Mouse (Mus musculus) liver, embryonic 11.5 days (tissue): Measurements from ENCODE around the gene Gsdma2. TPM values are rescaled to one million over a fixed set of nuclear protein-coding genes. Genes with fewer than 3 reads are reported as not detected.
"Not testable (repeated sequence)": the region's sequence is repeated elsewhere in the genome, so short reads cannot be mapped to it uniquely, and the experiment has no call there.

Experiments used
- ATAC-seq: fragments of 200-750 bp; cut with Nextera tagmentation; replicated peaks from 2 replicates; pipeline ENCODE4 v1.8.0; 2017; ENCODE audit warnings: moderate number of reproducible peaks, mild to moderate bottlenecking, moderate TSS enrichment, moderate library complexity; ENCODE audit not compliant: low FRiP score
- DNase-seq: peaks from one replicate; pipeline ENCODE4 v3.0.0-alpha.2; 2017; ENCODE audit warnings: low spot score
- H3K27ac ChIP-seq: fragments of 300-500 bp; sonication (generic); 2 replicates; pipeline ENCODE4 v1.5.1; 2014; ENCODE audit warnings: mild to moderate bottlenecking, low read depth, low read length, control low read depth
- H3K27me3 ChIP-seq: fragments of 300-500 bp; sonication (generic); replicated peaks from 2 replicates; pipeline ENCODE4 v1.6.1; 2014; ENCODE audit warnings: low read length, mixed read lengths; ENCODE audit not compliant: control insufficient read depth, insufficient read depth
- H3K36me3 ChIP-seq: fragments of 300-500 bp; sonication (generic); 2 replicates; pipeline ENCODE4 v1.6.1; 2014; ENCODE audit warnings: mild to moderate bottlenecking, low read length, moderate library complexity, mixed read lengths; ENCODE audit not compliant: control insufficient read depth, insufficient read depth
- H3K4me1 ChIP-seq: fragments of 300-500 bp; sonication (generic); replicated peaks from 2 replicates; pipeline ENCODE4 v1.6.1; 2014; ENCODE audit warnings: low read length, mixed read lengths; ENCODE audit not compliant: control insufficient read depth, insufficient read depth
- H3K4me2 ChIP-seq: fragments of 300-500 bp; sonication (generic); 2 replicates; pipeline ENCODE4 v1.6.1; 2014; ENCODE audit warnings: mild to moderate bottlenecking, control low read depth, moderate library complexity
- H3K4me3 ChIP-seq: fragments of 300-500 bp; sonication (generic); 2 replicates; pipeline ENCODE4 v1.5.1; 2014; ENCODE audit warnings: low read depth, low read length, control low read depth
- H3K9ac ChIP-seq: fragments of 300-500 bp; sonication (generic); 2 replicates; pipeline ENCODE4 v1.6.1; 2014; ENCODE audit warnings: low read depth, low read length, control low read depth
- H3K9me3 ChIP-seq: fragments of 300-500 bp; sonication (generic); 2 replicates; pipeline ENCODE4 v1.6.1; 2016; ENCODE audit warnings: low read length, inconsistent platforms, mixed read lengths; ENCODE audit not compliant: control insufficient read depth
- WGBS: fragments of 180-500 bp; shearing (Covaris S2); extraction: QIAGEN DNeasy Blood & Tissue Kit; methylation state at CpG from one replicate; pipeline ENCODE4 v1.1.7; 2014; 5-methylcytosine and 5-hydroxymethylcytosine counted together
- polyA plus RNA-seq: library from polyadenylated mRNA; unstranded; fragments of >200 nt; fragmentation: Nextera tagmentation; extraction: Ambion mirVana; gene quantifications from 2 replicates; pipeline ENCODE4 v1.2.1, GENCODE M21; 2014

Gsdma2 gene
- polyA plus RNA-seq, 1 experiment from 2014 or later, result not detected

DNA sequence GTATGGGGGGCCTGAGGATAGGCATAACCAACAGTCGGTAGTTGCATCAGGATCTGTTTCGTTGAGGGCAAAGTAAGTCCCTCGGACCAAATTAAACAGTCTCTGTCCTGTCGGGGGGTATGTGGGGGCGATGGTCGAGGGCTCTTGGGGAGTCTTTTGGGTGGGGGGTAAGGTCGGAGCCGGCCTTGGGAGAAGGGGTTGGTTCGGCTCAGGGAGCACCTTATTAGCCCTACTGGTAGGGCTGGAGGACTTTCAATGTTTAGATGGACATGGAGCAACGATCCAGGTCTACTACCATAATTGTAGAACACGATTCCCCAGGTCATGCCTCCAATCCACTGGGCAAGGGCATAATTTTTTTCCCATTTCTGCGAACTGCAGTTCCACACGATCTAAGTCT is 25.8 kb upstream of the Gsdma2 start:
- H3K27ac ChIP-seq, result no peak overlapping the region
- no peaks in the 10 kb centered on the region for H3K4me1 ChIP-seq
- H3K9ac ChIP-seq, result no peak overlapping the region
- H3K4me3 ChIP-seq, result no peak overlapping the region
- no peaks in the 10 kb centered on the region for H3K36me3 ChIP-seq
- 90% methylated on average over 13 of the region's 13 CpGs for WGBS
- no peaks in the 10 kb centered on the region for H3K27me3 ChIP-seq
- ATAC-seq (no peak), DNase-seq (no peak)
- no peak overlapping the region for H3K4me2 ChIP-seq
- H3K9me3 ChIP-seq, result peaks cover 4% of the 10 kb centered on the region; the same call in 1 of the 2 replicates

DNA sequence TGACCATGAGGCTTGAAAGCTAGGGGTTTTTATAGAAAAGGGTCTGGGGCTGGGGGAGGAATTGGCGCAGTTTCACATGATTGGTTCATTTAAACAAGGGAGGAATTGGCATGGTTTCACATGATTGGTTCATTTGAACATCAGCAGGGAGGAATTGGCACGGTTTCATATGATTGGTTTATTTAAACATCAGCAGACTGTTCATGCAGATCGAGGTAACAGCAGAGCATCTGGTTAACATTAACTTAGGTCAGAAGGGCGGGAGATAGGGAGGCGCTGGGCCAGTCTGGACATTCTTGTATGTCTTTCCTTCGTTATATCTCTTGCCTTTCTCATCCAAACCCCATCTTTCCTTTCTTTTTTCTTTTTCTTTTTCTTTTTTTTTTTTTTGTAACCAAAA is 22.6 kb upstream of the Gsdma2 start:
- H3K27ac ChIP-seq, H3K4me1 ChIP-seq, H3K27me3 ChIP-seq, H3K9ac ChIP-seq, DNase-seq, ATAC-seq, H3K4me2 ChIP-seq, H3K4me3 ChIP-seq, H3K36me3 ChIP-seq, H3K9me3 ChIP-seq: not testable (repeated sequence)
- 73% methylated on average over 6 of the region's 6 CpGs for WGBS

DNA sequence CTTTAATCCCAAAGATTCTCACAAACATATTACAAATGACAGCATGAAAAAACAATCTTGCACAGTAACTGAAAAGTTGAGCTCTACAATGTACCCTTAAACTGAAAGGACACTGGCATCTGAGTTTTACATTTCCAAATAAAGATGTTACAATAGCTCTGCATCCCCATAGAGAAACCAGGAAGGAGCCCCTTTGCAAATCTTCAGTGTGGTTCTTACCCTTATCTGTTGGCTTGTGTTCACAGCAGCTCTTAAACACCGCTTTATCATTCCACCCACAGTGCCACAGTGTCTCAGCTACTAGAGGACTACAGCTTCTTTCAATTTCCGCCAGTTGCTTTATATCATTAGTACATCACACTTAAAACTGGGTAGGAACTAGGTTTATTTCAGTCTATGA is 22.2 kb upstream of the Gsdma2 start:
- not testable (repeated sequence) for H3K36me3 ChIP-seq, H3K9me3 ChIP-seq, ATAC-seq, H3K4me3 ChIP-seq, H3K4me1 ChIP-seq, H3K27me3 ChIP-seq, H3K27ac ChIP-seq, DNase-seq, H3K9ac ChIP-seq, H3K4me2 ChIP-seq
- 82% methylated on average over 2 of the region's 2 CpGs for WGBS

DNA sequence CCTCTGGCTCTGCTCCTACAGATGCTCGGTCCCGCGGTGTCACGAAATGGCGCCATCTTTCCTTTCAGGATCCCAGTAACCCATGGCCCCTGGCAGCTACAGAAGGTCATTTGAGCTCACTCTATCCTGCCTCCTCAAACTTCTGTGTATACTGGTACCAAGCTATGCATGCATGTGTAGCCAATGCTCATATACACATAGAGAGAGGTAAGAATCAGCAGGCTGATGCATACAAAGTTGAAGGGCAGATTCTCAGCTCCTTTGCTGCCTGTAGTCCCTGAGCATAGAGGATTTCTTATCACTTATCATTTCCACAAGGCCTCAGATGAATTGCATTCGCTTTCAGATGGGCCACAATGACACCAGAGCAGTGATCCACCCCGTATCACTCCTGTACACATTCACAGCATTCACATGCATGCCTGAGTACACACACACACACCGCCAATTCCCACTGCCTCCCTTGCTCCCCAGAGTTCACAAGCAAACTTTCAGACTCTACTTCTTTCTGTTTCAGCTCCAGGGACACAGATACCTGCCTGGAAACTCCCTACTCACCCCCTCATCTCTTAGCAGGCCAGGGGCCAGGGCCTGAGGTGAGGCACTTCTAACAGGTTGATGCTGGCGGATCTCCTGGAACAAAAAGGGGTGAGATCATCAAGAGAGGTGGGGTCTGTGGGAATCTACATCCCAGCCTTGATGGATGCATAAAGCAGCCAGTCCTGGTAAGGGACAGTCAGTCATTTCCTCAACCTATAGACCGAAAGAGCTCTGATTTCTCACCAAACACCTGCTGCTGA is 20.7 kb upstream of the Gsdma2 start, which contains the start of the genes Gm12355 and Gsdma3:
Gene Gm12355, minus strand, starts transcription at position 51 of the 800 bp plus-strand sequence.
Gene Gsdma3, plus strand, starts transcription at position 750 of the 800 bp plus-strand sequence.
- Histone ChIP-seq H3K27me3 (no peaks in the 10 kb centered on the region), H3K4me2 (no peak within 1 kb of the TSS), H3K4me1 (no peaks in the 10 kb centered on the region), H3K27ac (no peak within 1 kb of the TSS), H3K36me3 (no peaks in the 10 kb centered on the region), H3K4me3 (no peak within 1 kb of the TSS), H3K9me3 (peaks cover 4% of the 10 kb centered on the region; the same call in 1 of the 2 replicates), H3K9ac (no peak within 1 kb of the TSS)
- DNase-seq (no peak), ATAC-seq (no peak)
- WGBS, result 86% methylated on average over 10 of the region's 10 CpGs

DNA sequence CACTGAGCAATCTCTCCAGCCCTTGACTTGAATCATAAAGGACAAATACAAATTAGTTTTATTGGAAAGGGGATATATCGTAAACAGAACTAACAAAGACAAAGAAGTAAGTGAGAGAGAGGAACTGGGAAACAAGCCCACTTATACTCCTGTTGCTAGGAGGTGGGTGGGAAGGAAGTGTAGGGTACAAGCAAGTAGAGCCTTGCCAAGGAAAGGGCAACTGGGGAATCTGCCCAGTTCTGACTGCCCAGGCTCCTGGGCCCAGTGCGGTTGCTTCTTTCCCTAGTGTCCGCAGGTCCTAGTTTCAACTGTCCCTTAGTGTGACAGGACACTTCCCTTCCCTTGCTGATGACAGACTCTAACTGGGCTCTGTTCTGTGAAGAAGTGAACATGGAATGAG is 17.9 kb upstream of the Gsdma2 start:
- Histone ChIP-seq H3K4me2 (no peak overlapping the region), H3K4me1 (no peaks in the 10 kb centered on the region), H3K27ac (no peak overlapping the region), H3K4me3 (no peak overlapping the region), H3K36me3 (no peaks in the 10 kb centered on the region), H3K27me3 (no peaks in the 10 kb centered on the region), H3K9me3 (peaks cover 2% of the 10 kb centered on the region; the same call in 1 of the 2 replicates), H3K9ac (no peak overlapping the region)
- ATAC-seq, result no peak
- no peak for DNase-seq
- WGBS, result 95% methylated on average over 3 of the region's 3 CpGs

DNA sequence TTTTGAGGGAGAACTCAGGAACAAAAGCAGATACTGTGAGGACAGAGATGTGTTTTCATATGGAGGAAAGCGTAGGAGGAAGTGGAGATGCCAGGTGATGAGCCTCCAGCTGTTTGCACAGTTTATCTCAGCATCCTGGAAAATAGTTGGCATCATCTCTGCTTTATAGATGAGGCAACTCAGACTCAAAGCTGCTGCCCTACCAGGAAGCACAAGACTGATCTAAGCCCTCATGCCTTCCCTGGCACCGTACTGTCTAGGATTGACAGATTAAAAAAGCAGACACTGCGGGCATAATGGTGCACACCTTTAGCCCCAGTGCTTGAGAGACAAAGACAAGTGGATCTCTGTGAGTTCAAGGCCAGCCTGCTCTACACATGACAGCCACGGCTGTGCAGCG is 15.9 kb upstream of the Gsdma2 start:
- WGBS, result 85% methylated on average over 5 of the region's 5 CpGs
- Histone ChIP-seq H3K4me2 (no peak overlapping the region), H3K4me3 (no peak overlapping the region), H3K4me1 (no peaks in the 10 kb centered on the region), H3K36me3 (no peaks in the 10 kb centered on the region), H3K27ac (no peak overlapping the region), H3K9me3 (no peaks in the 10 kb centered on the region), H3K9ac (no peak overlapping the region), H3K27me3 (no peaks in the 10 kb centered on the region)
- ATAC-seq (no peak), DNase-seq (no peak)

DNA sequence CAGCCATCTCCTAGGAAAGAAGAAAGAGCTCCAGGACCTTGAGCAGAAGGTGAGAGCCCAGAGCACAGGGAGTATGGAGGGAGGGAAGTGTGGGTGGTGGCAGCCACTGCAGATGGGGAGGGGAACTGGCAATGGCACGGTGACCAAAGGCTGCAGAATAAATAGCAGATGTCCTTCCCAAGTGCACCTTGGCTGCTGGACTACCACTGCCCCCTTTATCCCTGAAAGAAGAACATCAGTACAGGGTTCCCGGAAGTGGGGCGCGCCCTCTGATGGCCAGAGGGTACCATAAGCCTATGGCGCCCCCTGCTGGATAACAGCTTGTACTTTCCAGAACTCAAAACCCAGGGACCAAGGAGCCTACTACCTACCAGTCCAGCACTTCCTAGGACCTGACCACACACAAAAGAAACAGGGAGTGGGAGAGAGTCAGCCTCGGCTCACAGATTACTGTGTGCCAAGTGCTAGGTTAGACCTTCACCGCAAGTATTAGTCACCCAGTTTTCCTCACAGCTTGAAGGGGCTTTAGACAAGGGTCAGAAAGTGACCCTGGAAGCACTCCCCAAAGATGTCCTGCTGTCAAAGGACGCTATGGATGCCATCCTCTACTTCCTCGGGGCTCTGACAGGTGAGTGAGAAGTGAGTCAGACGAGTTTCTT is 11.1 kb upstream of the Gsdma2 start:
- not testable (repeated sequence) for H3K4me1 ChIP-seq, H3K36me3 ChIP-seq, H3K4me2 ChIP-seq, ATAC-seq, H3K27ac ChIP-seq, H3K27me3 ChIP-seq, DNase-seq, H3K4me3 ChIP-seq, H3K9me3 ChIP-seq, H3K9ac ChIP-seq
- WGBS, result 27% methylated on average over 10 of the region's 10 CpGs

DNA sequence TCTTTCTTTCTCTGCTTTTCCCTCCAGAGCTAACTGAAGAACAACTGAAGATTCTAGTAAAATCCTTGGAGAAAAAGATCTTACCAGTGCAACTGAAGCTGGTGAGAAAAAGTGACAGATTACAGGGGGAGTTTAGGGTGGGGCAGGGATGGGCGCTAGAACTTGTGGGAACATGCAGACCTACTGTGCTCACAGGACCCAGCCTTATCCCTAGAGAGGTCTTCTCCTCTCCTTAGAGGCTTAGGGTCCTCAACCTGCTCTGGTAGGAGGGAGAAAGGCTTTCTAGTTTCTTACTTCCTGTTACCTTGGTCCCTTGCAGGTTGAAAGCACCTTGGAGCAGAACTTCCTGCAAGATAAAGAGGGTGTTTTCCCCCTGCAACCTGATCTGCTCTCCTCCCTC is 9.1 kb upstream of the Gsdma2 start:
- Histone ChIP-seq H3K9ac (no peak overlapping the region), H3K27ac (no peak overlapping the region), H3K9me3 (no peaks in the 10 kb centered on the region), H3K36me3 (no peaks in the 10 kb centered on the region), H3K27me3 (no peaks in the 10 kb centered on the region), H3K4me3 (no peak overlapping the region), H3K4me1 (no peaks in the 10 kb centered on the region), H3K4me2 (no peak overlapping the region)
- DNase-seq, result no peak
- no peak for ATAC-seq
- 66% methylated on average over 1 of the region's 1 CpGs for WGBS

DNA sequence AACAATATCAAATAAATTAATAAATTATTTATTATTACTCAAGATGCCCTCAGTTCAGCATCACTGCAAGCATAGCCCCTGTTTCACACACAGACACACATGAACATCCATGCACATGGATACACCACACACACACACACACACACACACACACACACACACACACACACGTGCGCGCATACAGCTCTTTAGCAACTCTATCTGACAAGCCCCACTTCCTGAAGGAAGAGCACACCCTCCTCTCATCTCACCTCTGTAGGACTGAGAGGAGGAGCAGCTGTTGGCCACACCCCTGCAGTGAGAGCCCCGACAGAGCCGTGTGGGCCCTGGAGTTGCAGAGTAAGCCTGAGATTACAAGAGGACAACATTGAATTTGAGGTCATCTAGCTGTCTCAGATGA is 6.5 kb upstream of the Gsdma2 start:
- Histone ChIP-seq H3K36me3 (no peaks in the 10 kb centered on the region), H3K4me3 (no peak overlapping the region), H3K4me1 (no peaks in the 10 kb centered on the region), H3K9ac (no peak overlapping the region), H3K27me3 (no peaks in the 10 kb centered on the region), H3K4me2 (no peak overlapping the region), H3K9me3 (no peaks in the 10 kb centered on the region), H3K27ac (no peak overlapping the region)
- DNase-seq (no peak), ATAC-seq (no peak)
- 31% methylated on average over 5 of the region's 5 CpGs for WGBS
